Mouse (Mus musculus) macrophage (primary cell): ENCODE data around the gene Gabarap. TPM values are rescaled to one million over a fixed set of nuclear protein-coding genes. Genes with fewer than 3 reads are reported as not detected.
"Not testable (repeated sequence)": the region's sequence is repeated elsewhere in the genome, so short reads cannot be mapped to it uniquely, and the experiment has no call there.

ENCODE experiments used
- H3K27ac ChIP-seq: fragments of 350-480 bp; formaldehyde crosslinking; 2 replicates; pipeline ENCODE4 v1.9.0; 2021
- H3K36me3 ChIP-seq: fragments of 350-480 bp; formaldehyde crosslinking; 2 replicates; pipeline ENCODE4 v1.9.0; 2021; ENCODE audit errors: inconsistent target
- H3K4me3 ChIP-seq: fragments of 350-480 bp; formaldehyde crosslinking; 2 replicates; pipeline ENCODE4 v1.9.0; 2021; ENCODE audit errors: inconsistent target
- H3K79me2 ChIP-seq: fragments of 350-480 bp; formaldehyde crosslinking; 2 replicates; pipeline ENCODE4 v1.9.0; 2021; ENCODE audit errors: inconsistent target
- WGBS: methylation state at CpG from one replicate; pipeline ENCODE4 v1.1.7; 2026; ENCODE audit warnings: inconsistent platforms; ENCODE audit not compliant: missing documents; 5-methylcytosine and 5-hydroxymethylcytosine counted together
- polyA plus RNA-seq: library from polyadenylated mRNA; stranded (reverse); fragments of 250-400 nt; gene quantifications from 3 replicates; pipeline ENCODE4 v1.2.4, GENCODE M21; 2018; ENCODE audit warnings: inconsistent platforms

Gabarap gene
- polyA plus RNA-seq, 1 experiment from 2014 or later, result 1,264 TPM

DNA sequence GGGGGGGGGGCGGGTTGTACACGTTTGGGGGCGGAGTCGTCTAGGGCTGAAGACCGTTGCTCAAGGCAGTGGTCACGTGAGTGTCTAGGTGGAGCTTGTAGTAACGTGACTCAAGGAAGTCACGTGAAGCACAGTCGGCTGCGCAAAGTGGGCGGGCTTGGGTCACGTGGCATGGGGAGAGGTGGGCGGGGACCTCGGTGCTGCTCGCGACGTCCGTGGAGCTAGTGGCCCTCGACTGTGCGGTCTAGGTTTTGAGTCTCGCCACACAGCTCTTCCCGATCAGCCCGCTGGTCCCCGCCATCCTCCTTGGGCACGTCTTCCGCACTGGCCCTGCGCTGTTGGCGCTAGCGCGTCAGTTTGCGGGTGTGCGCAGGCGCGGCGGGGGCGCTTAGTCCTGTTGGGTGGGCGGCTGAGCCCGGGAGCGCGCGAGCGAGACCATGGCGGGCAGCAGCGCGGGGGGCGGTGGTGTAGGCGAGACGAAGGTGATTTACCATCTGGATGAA is 9.5 kb downstream of the Gabarap start, which contains the start of gene Dvl2:
Gene Dvl2 (plus strand): TSS at position 200 of the 503 bp plus-strand sequence.
- Histone ChIP-seq H3K79me2 (peaks cover 78% of the 10 kb centered on the region), H3K4me3 (peak within 1 kb of the TSS; percentile 82), H3K27ac (peak within 1 kb of the TSS; percentile 86), H3K36me3 (peaks cover 15% of the 10 kb centered on the region)
- under 1% methylated on average over 48 of the region's 48 CpGs for WGBS

GRCm38 (mm10) chr11:70001159-70001558 is 10.2 kb downstream of the Gabarap start:
- peaks cover 73% of the 10 kb centered on the region for H3K79me2 ChIP-seq
- peak overlapping the region; percentile 82 for H3K4me3 ChIP-seq
- peaks cover 19% of the 10 kb centered on the region for H3K36me3 ChIP-seq
- WGBS, result 16% methylated on average over 8 of the region's 8 CpGs
- peak overlapping the region; percentile 86 for H3K27ac ChIP-seq

DNA sequence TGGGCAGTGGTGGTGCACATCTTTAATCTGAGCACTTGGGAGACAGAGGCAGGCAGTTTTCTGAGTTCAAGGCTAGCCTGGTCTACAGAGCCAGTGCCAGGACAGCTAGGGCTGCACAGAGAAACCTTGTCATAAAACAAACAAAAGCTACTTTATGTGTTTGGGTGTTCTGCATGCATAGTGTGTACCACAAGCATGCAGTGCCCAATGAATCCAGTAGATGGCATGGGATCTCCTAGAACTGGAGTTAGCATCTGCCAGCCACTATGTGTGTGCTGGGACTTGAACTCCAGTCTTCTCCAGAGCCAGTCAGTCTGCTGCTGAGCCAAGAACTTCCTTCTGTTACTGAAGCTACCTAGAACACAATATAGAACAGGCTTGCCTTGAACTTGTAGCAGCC is 10.9 kb downstream of the Gabarap start:
- peaks cover 68% of the 10 kb centered on the region for H3K79me2 ChIP-seq
- H3K4me3 ChIP-seq, result peak overlapping the region; percentile 82
- H3K27ac ChIP-seq, result peak overlapping the region; percentile 86
- H3K36me3 ChIP-seq, result peaks cover 26% of the 10 kb centered on the region

- Histone ChIP-seq H3K4me3 (peak overlapping the region; percentile 82; the same call in 1 of the 2 replicates), H3K27ac (no peak overlapping the region), H3K79me2 (peaks cover 68% of the 10 kb centered on the region), H3K36me3 (peaks cover 32% of the 10 kb centered on the region)
- 93% methylated on average over 2 of the region's 2 CpGs for WGBS
Observed at GRCm38 (mm10) chr11:70002471-70002870, 11.5 kb downstream of the Gabarap start.

- H3K4me3 ChIP-seq, result no peak overlapping the region
- no peak overlapping the region for H3K27ac ChIP-seq
- 62% methylated on average over 5 of the region's 5 CpGs for WGBS
- peaks cover 48% of the 10 kb centered on the region for H3K79me2 ChIP-seq
- peaks cover 47% of the 10 kb centered on the region for H3K36me3 ChIP-seq
Observed at GRCm38 (mm10) chr11:70005521-70005920, 14.6 kb downstream of the Gabarap start.

DNA sequence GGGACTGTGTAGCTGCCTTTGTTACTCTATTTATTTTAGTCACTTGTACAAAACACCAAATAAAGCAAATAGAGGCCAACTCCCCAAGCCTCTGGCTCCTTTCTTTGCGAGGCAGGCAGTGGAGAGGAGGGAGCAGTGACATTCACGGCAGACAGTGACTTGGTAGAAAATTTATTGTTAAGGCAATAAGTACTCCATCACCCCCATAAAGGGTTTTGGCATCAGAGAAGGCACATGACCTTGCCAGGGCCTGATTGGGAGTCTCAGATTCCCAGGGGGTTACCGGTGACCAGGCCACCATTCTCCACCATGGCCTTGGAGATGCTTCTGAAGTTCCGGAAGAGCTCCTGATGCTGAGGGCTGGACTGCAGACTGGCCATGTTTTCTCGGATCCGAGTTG is 19.1 kb downstream of the Gabarap start:
- H3K79me2 ChIP-seq, result peaks cover 5% of the 10 kb centered on the region; the same call in 1 of the 2 replicates
- peaks cover 76% of the 10 kb centered on the region for H3K36me3 ChIP-seq
- H3K4me3 ChIP-seq, result no peak overlapping the region
- WGBS, result 98% methylated on average over 5 of the region's 6 CpGs
- H3K27ac ChIP-seq, result no peak overlapping the region

GRCm38 (mm10) chr11:70010548-70010947 is 19.6 kb downstream of the Gabarap start:
- no peak overlapping the region for H3K4me3 ChIP-seq
- peaks cover 76% of the 10 kb centered on the region for H3K36me3 ChIP-seq
- H3K79me2 ChIP-seq, result peaks cover under 1% of the 10 kb centered on the region; the same call in 1 of the 2 replicates
- no peak overlapping the region for H3K27ac ChIP-seq
- 93% methylated on average over 12 of the region's 12 CpGs for WGBS

DNA sequence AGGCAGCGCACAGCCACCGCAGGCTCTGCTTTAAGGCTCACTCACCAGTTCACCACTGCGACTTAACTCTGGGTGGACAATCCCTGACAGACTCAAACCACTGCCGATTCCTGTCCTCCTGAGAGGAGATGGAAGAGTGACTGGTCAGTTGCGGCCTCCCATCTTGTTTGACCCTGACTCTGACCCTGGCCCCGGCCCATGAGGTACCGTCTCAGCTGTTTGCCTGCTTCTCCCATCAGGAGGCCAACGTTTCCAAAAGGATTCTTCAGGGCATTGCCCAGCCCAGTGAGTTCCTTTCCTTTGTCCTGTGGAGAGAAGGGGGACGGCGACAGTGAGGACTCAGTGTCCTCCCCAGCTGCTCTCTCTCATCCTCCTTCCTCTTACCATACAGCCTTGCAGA is 20.0 kb downstream of the Gabarap start:
- Histone ChIP-seq H3K27ac (no peak overlapping the region), H3K36me3 (peaks cover 74% of the 10 kb centered on the region), H3K4me3 (no peak overlapping the region), H3K79me2 (no peaks in the 10 kb centered on the region)
- WGBS, result 90% methylated on average over 10 of the region's 10 CpGs

DNA sequence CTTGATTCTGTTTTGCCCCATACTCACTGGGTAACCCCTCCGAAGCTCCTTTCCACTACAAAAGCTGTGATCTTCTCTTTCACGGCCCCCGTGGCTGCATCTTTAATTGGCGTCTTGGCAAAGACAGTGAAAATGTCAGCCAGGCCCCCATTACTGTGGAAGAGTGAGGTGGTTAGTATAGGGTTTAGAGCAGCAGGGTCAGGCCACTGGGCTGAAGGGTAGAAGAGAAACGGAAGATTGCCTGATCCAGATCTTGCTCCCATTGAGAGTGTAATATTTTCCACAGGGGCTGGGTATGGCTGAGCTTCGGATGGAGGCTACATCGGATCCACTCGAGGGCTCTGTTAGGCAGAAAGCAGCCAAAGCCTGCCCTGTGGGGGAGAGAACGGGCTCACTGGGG is 22.0 kb downstream of the Gabarap start:
- no peaks in the 10 kb centered on the region; the same call in 1 of the 2 replicates for H3K79me2 ChIP-seq
- 94% methylated on average over 9 of the region's 9 CpGs for WGBS
- H3K27ac ChIP-seq, result no peak overlapping the region
- peaks cover 54% of the 10 kb centered on the region for H3K36me3 ChIP-seq
- H3K4me3 ChIP-seq, result no peak overlapping the region

GRCm38 (mm10) chr11:70013408-70013807 is 22.5 kb downstream of the Gabarap start:
- H3K27ac ChIP-seq, result no peak overlapping the region
- peaks cover 50% of the 10 kb centered on the region for H3K36me3 ChIP-seq
- H3K79me2 ChIP-seq, result peaks cover under 1% of the 10 kb centered on the region; the same call in 1 of the 2 replicates
- WGBS, result 97% methylated on average over 3 of the region's 3 CpGs
- no peak overlapping the region for H3K4me3 ChIP-seq

GRCm38 (mm10) chr11:70014051-70014450 is 23.1 kb downstream of the Gabarap start:
- Histone ChIP-seq H3K36me3 (peaks cover 44% of the 10 kb centered on the region), H3K4me3 (no peak overlapping the region), H3K27ac (no peak overlapping the region), H3K79me2 (peaks cover 7% of the 10 kb centered on the region; the same call in 1 of the 2 replicates)
- 82% methylated on average over 5 of the region's 5 CpGs for WGBS

- Histone ChIP-seq H3K27ac (peak within 1 kb of the TSS; percentile 22; the same call in 1 of the 2 replicates), H3K36me3 (peaks cover 34% of the 10 kb centered on the region), H3K4me3 (peak within 1 kb of the TSS; percentile 56), H3K79me2 (peaks cover 10% of the 10 kb centered on the region; the same call in 1 of the 2 replicates)
- under 1% methylated on average over 35 of the region's 35 CpGs for WGBS
Observed at GRCm38 (mm10) chr11:70014880-70015558, 24.1 kb downstream of the Gabarap start, which contains the start of gene Acadvl. TSS of gene Acadvl (minus strand) at chr11:70015411.

- H3K4me3 ChIP-seq, result peak overlapping the region; percentile 56; the same call in 1 of the 2 replicates
- 71% methylated on average over 6 of the region's 6 CpGs for WGBS
Observed at GRCm38 (mm10) chr11:70015677-70016076, 24.7 kb downstream of the Gabarap start.

GRCm38 (mm10) chr11:70016177-70016576 is 25.2 kb downstream of the Gabarap start:
- 89% methylated on average over 2 of the region's 2 CpGs for WGBS
- not testable (repeated sequence) for H3K27ac ChIP-seq, H3K4me3 ChIP-seq
- peaks cover 10% of the 10 kb centered on the region; the same call in 1 of the 2 replicates for H3K79me2 ChIP-seq
- peaks cover 23% of the 10 kb centered on the region for H3K36me3 ChIP-seq

More at GRCm38 (mm10) chr11:70015677-70016076, 24.7 kb downstream of the Gabarap start:
- Histone ChIP-seq H3K27ac (no peak overlapping the region), H3K36me3 (peaks cover 28% of the 10 kb centered on the region), H3K79me2 (peaks cover 10% of the 10 kb centered on the region; the same call in 1 of the 2 replicates)

GRCm38 (mm10) chr11:70016669-70017068 is 25.7 kb downstream of the Gabarap start, which contains the start of gene Dlg4:
TSS of gene Dlg4 (plus strand) at chr11:70016942.
- WGBS, result 97% methylated on average over 3 of the region's 3 CpGs
- H3K36me3 ChIP-seq, result peaks cover 18% of the 10 kb centered on the region
- peaks cover 10% of the 10 kb centered on the region; the same call in 1 of the 2 replicates for H3K79me2 ChIP-seq
- no peak within 1 kb of the TSS; the same call in 1 of the 2 replicates for H3K27ac ChIP-seq
- H3K4me3 ChIP-seq, result no peak within 1 kb of the TSS
